Mouse (Mus musculus): ENCODE data around the gene Psmd12. TPM values are rescaled to one million over a fixed set of nuclear protein-coding genes. Genes with fewer than 3 reads are reported as not detected.

Gene Psmd12
- polyA plus RNA-seq, 1 experiment from 2014 or later, result 101 TPM

DNA sequence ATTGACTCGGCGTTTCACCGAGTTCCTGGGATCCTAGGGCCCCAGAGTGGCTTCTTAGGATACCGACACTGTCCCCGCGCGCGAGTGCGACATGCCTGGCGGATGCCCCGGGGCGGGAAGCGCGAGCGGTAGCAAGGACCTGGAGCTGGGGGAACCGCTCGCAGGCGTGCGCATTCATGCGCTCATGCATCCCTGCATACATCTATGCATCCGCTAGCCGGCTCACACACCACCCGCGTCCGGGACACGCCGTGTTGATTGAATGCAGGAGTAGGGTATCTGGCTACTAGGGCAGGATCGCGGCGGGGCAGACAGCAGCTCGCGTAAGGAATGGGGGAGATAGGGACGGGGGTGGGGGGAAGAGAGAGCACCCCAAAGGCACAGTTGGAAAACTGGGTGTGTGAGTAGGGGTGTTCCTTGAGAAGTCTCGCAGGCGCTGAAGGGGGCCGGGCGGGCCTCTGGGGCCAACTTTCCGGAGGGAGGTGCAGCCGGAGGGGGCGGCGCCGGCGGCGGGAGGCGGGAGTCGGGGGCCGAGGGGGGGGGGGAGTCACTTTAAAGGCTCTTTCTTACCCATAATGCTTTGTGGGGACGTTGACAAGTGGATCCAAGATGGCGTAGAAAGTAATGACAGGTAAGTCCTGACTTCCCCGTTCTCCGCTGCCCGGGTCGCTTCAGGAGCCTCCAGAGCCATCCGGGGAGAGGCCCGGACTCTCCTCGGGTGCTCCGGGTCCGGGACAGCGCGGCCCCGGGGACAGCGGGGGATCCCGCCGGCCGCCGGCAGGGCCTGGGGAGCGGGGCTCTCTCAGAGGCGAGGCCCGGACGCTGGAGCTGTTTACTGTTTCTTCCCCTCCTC, 68.3 kb downstream of the Psmd12 start, which contains the start of gene Helz:
TSS of gene Helz (plus strand) at position 580 of the 853 bp plus-strand sequence.
- peaks cover 4% of the 10 kb centered on the region; the same call in 1 of the 2 replicates for H3K36me3 ChIP-seq (ENCODE audit: inconsistent target)
- peaks cover 43% of the 10 kb centered on the region for H3K79me2 ChIP-seq (ENCODE audit: inconsistent target)
- H3K27ac ChIP-seq, result no peak within 1 kb of the TSS
- WGBS (ENCODE audit: missing documents), result under 1% methylated on average over 66 of the region's 70 CpGs
- H3K4me3 ChIP-seq (ENCODE audit: inconsistent target), result peak within 1 kb of the TSS; percentile 51

GRCm38 (mm10) chr11:107548204-107548975, 69.1 kb downstream of the Psmd12 start:
- peak overlapping the region; percentile 51 for H3K4me3 ChIP-seq (ENCODE audit: inconsistent target)
- peaks cover 4% of the 10 kb centered on the region; the same call in 1 of the 2 replicates for H3K36me3 ChIP-seq (ENCODE audit: inconsistent target)
- WGBS (ENCODE audit: missing documents), result 11% methylated on average over 31 of the region's 39 CpGs
- H3K79me2 ChIP-seq (ENCODE audit: inconsistent target), result peaks cover 49% of the 10 kb centered on the region
- H3K27ac ChIP-seq, result no peak overlapping the region

Other genes starting within 250 kb of the Psmd12 start
- 21.3 to 50.1 TPM (median 30.5 TPM) in 3 replicates for gene Pitpnc1, start 8.8 kb upstream of the Psmd12 start, polyA plus RNA-seq (2018)
- 10.5 to 26.0 TPM (median 10.7 TPM) in 3 replicates for gene Helz, start 68.4 kb downstream of the Psmd12 start, polyA plus RNA-seq (2018)
- gene Cacng1, start 237.0 kb downstream of the Psmd12 start, polyA plus RNA-seq (2018), result not detected in 3 replicates

All from macrophage (primary cell).